Mouse (Mus musculus) ovary, postnatal 36 days (tissue): ENCODE measurements around the gene Mgat5.

Experiments
- DNase-seq: peaks from one replicate; pipeline ENCODE4 v3.0.0; 2022; ENCODE audit warnings: low spot score, mixed read lengths

Mgat5 gene

GRCm38 (mm10) chr1:127338833-127339487, 134.1 kb downstream of the Mgat5 start:
- peak; percentile 16 for DNase-seq

DNA sequence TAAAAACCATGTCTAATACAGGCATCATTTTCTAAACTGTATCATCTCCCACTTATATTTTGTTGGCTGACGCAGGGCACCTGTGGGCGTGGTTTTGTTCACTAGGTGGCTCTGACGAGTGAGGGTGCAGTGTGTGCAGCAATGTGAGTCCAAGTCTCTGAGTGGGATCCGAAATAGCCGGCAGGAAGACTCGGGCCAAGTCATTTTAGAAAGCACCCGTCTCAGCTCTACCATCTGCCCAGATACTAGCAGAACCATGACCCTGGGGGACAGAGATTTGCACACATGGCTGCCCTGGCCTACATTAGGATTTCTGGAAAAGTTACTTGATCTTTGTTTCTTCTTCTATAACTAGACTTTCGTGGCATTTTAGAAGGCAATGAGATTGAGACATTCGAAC, 135.5 kb downstream of the Mgat5 start:
- no peak for DNase-seq

DNA sequence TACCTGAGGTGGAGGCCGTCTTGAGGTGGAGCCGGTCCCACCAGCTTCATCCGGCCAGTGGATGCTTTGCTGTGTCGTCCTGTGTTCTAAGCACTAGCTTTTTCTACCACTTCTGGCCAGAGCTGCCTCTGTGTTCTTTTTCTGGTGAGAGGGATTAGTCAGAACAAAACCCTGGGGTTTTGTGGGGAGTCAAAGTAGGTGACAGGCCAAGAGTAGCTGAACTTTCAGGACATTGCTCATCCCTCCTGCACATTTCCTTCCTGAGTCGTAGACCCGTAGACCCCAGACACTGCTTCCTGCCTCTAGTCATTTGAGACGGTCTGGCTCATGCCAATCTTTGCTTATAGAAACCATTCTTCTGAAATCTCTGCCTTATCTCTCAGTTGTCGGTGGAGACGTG, 140.1 kb downstream of the Mgat5 start:
- no peak for DNase-seq

DNA sequence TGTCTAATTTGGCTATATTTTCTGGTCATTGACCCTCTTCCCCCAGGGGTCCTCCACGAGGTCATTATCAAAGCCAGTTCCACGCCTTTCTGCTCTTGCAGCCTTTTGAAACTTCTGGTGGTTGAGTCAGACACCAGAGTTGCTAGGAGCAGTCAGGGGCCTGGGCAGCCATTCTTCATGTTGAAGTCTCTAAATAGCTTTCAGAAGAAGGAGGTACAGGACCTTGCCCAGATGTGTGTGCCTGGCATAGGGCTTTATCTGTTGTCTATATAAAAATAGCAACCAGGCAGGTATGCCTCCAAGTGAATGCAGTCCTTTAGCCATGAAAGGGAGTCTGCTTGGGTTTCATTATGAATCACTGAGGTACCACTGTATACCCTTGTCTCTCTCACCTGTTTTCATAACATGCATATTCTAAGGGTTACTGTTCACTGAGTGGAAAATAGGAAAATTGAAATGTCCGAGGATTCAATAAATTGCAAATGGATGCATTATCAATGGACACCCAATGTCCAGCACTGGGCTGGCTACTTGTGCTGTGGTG, 141.9 kb downstream of the Mgat5 start:
- DNase-seq, result no peak

DNA sequence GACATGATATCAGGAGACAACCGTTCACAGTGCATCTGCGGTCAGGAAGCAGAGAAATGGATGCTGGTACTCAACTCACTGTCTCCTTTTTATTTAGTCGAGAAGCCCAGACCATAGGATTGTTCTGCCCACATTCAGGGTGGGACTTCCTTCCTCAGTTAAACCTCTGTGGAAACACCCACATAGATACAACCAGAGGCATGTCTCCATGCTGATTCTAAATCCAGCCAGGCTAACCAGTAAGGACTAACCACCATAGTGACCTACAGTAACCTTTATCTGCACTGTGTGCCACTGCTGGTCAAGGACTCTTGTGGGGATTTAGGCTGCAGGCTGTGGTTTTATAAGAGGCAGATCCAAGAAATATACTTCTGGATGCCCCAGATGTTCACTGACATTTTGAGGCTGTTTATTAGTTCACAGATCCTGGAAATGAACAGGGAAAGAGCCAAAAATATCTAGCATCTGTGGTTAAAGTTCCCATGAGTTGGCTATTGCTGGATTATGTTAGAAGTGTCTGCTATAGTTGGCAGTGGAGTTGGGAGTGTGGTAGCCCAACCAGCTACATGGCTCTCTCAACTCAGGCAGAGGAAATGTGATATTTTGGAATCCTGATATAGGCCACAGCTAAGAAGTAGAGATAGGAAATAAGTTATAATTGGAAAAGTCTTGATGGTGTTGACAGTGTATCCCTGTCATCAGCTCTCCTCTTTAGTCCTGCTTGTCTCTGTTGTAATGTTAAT, 143.2 kb downstream of the Mgat5 start:
- DNase-seq, result no peak

DNA sequence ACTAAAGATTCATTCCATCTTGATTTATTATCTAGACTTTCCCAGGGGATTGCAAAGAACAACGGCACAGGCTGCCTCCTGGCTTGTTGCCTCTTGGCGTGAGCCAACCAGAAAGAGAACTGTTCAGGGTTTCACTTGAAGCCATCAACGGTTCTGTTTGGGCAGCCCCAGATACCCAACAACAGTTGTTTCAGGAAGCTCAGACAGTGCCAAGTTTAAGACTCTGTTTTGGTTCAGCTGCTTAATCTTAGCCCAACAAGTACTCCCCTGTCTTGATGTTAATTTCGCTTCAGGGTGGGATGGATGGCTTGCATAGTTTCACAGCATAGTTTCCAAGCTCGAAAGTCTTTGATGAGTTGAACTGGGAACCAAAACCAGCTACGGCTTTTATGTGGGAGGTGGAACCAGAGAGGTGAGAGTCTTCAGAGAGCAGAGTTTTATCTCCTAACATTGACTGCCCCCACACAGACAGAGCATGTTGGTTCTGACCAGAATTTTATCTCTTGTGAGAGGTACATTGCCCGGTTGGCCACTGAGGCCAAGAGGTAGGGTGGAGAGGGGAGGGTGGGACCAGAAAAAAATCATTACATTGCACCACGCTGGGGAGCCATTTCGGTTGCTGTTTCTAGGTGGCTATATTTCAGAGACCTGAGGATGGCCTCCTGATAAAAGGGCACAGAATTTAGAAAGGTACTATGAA, 144.0 kb downstream of the Mgat5 start:
- DNase-seq, result no peak

DNA sequence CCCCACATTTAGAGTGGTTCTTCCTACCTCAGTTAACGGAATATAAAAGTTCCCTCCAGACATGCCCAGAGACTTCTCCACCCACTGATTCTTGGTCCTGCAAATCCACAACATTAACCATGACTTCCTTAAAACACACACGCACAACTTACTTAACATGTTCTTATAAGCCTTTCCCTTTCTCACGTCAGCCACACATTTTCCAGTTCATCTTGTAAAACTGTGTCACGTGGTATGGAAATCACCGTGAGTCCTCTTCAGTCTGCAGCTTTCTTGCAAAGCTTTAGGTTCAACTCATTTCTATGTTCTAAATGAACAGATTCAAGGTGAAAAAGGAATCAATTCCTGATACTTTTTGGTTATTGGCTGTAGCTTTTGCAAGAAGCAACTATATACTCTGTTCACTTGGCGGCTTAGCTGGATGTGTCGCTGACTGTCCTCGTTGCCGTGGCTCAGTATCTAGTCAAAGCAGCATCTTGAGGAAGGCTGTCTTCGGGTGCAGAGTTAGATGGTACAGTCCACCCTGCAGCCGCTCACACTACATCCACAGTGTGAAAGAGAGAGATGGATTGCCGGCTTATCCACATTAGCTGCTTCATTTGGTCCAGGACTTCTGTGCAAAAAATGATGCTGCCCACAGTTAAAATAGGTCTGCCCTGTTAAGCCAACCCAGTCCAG, 146.7 kb downstream of the Mgat5 start:
- no peak for DNase-seq

GRCm38 (mm10) chr1:127352131-127352793, 147.4 kb downstream of the Mgat5 start:
- no peak for DNase-seq

DNA sequence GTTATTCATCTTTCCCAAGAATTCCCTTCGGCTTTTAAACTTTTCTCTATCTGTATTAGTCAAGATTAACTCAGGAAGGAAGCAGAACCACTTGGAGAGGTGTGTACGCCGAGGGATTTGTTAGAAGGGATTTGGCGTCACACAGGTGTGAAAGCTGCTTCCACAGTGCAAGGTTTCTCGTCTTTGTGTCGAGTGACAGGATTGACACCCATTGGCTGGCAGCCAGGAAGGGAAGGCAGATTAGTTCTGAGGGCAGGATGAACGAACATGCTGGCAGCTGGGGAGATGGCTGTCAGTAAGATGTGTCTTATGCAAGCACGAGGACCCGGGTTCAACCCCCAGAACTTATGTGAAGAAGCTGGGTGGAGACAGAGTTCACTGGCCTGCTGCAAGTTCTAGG, 148.6 kb downstream of the Mgat5 start:
- DNase-seq, result no peak

GRCm38 (mm10) chr1:127354152-127354551, 149.3 kb downstream of the Mgat5 start:
- no peak for DNase-seq

DNA sequence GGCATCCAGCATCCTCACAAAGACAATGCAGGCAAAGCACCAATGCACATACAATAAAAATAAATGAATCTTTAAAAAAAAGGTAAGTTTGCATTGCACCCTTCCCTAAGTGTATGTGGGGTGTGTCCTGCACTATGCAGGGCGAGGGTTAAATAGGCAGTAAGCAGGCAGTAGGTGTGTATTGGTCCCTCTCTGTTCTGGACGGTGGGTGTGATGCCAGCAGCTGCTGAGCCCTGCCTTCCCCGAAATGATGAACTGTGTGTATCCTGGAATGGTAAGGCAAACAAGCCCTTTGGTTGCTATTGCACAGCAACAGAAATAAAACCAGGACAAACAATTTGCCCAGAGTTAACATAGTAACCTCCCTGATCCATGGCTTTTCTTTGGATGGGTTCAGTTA, 150.2 kb downstream of the Mgat5 start:
- DNase-seq, result no peak

DNA sequence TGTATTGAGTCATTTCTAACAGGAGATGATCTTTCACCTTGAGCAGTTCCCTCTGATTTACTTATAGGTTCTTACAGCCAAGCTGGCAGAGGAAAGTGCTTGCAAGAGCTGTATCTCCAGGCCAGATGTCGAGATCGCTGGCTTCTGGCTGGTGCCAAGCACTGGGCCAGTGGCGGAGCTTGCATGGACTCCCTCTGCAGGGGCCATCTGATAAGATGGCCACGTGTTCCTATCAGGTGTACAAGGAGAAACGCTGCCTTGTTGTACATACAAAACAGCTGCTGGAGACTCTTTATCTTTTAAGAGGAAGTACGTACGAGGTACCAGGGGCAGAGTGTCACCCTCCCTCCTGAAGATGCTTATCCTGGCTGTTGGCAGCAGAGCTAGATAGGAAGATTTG, 158.8 kb downstream of the Mgat5 start:
- DNase-seq, result no peak

- no peak for DNase-seq
These were observed 160.9 kb downstream of the Mgat5 start for GRCm38 (mm10) chr1:127365706-127366105.

DNA sequence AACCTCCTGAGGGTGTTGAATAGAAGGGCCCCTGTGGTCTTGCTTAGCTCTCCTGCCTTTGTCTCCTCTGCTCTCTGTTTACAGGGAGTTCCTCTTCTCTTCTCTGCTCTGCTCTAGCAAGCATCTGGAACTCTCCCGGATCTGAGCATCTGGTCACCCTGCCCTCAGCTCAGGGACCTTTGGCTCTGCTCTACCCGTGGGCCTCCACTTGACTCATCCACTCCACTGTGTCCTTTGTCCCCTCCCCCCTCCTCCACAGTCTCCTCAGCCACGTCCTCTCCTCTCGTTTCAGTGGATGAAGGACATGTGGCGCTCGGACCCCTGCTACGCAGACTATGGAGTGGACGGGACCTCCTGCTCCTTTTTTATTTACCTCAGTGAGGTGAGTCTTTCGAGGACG, 161.3 kb downstream of the Mgat5 start:
- no peak for DNase-seq

- no peak for DNase-seq
These were observed 163.7 kb downstream of the Mgat5 start for GRCm38 (mm10) chr1:127368513-127368912.

- no peak for DNase-seq
These were observed 164.7 kb downstream of the Mgat5 start for GRCm38 (mm10) chr1:127369538-127369937.

- no peak for DNase-seq
These were observed 167.3 kb downstream of the Mgat5 start for GRCm38 (mm10) chr1:127372096-127372495.

GRCm38 (mm10) chr1:127373559-127373958, 168.7 kb downstream of the Mgat5 start:
- no peak for DNase-seq

DNA sequence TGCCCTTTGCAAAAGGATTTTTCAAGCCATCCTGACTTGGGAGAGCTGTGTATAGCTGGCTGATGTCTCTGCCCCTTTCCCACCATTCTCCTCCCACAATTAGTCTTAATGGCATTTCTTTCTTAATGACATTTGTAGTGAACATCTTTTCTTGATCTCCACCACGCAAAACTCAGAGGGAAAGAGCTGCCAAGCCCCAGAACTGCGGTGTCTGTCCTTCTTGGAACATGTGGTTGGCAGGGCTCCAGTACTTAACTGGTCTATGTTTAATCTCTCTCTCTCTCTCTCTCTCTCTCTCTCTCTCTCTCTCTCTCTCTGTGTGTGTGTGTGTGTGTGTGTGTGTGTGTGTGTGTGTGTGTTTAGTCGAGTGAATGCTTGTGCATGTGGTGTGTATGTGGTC, 169.3 kb downstream of the Mgat5 start:
- no peak for DNase-seq

DNA sequence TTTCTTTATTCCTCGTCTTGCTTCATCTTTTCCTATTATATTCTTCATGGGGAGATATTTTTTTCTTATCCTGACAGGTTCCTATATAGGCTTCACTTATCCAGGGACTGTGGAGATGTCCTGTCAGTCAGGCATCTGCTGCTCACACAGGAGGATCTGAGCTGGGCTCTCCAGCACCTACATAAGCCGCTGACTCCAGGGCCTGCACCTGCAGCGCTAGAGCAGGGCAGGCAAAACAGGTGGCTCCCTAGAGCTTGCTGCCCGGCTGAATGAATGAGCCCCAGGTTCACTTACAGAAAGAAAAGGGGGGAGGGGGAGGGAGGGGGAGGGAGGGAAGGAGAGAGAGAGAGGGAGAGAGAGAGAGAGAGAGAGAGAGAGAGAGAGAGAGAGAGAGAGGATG, 175.3 kb downstream of the Mgat5 start:
- no peak for DNase-seq

- no peak for DNase-seq
These were observed 176.1 kb downstream of the Mgat5 start for GRCm38 (mm10) chr1:127380749-127381501.
